Mouse (Mus musculus) liver (tissue): ENCODE measurements around the gene Fxyd1.

Source experiments
- DNase-seq: peaks from one replicate; pipeline ENCODE4 v3.0.0-alpha.2; 2020; ENCODE audit warnings: mixed read lengths

Fxyd1 gene

GRCm38 (mm10) chr7:31008175-31008574 lies 48.8 kb downstream of the Fxyd1 start:
- DNase-seq = peak; percentile 17

DNA sequence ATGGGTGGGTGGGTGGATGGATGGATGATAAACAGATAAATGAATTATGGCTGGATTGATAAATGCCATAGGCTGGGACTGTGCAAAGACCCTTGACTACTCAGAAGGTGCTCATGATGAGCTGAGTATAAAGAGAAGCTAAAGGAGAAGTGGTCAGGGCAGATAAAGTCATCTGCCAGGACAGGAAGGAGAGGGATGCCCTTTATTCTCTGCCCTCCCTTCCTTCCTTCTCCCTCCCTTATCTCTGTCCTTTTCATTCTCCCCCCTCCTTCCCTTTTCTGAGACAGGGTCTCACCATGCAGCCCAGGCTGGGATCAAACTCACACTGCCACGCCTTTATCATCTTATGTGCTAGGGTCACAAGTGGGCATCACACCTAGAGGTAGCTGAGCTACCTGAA lies 49.2 kb downstream of the Fxyd1 start:
- no peak for DNase-seq

DNA sequence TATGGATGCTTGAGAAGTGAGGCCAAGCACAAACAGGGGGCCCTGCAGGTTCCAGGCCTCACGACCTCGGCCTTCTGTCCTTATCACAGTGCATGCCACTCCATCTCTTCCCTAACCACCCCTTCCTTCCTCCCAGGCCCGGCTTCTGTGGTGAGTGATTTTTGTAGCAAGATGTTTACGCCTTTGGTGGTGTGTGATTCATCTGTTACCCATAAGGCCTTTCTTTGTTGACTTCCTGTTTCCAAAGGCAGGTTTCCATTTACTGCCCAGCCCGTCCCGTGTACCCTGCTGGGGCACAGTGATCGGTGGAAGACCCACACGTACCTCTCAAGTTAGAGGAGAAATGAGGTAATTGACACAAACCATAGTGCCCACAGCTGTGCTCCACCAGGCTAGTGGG lies 54.3 kb downstream of the Fxyd1 start:
- peak; percentile 36 for DNase-seq
